Mouse (Mus musculus) cortical plate, adult 2 months (tissue): ENCODE results near the gene Dtx2. TPM values are rescaled to one million over a fixed set of nuclear protein-coding genes. Genes with fewer than 3 reads are reported as not detected.
"Not testable (repeated sequence)": the region's sequence is repeated elsewhere in the genome, so short reads cannot be mapped to it uniquely, and the experiment has no call there.

Experiments
- H3K27ac ChIP-seq: fragments of 200-500 bp; 2 replicates; pipeline ENCODE4 v1.5.1; 2012; ENCODE audit warnings: low read length, control low read depth, inconsistent platforms; ENCODE audit not compliant: insufficient read depth
- H3K4me1 ChIP-seq: fragments of 200-500 bp; 2 replicates; pipeline ENCODE4 v1.6.1; 2011; ENCODE audit warnings: low read length; ENCODE audit not compliant: control insufficient read depth, insufficient read depth
- H3K4me3 ChIP-seq: fragments of 200-500 bp; 2 replicates; pipeline ENCODE4 v1.5.1; 2011; ENCODE audit warnings: mild to moderate bottlenecking, low read length, control low read depth; ENCODE audit not compliant: insufficient read depth
- CTCF ChIP-seq: fragments of 200-500 bp; IDR thresholded peaks from 2 replicates; pipeline ENCODE4 v1.5.1; 2011; ENCODE audit warnings: mild to moderate bottlenecking, control low read depth, low read length; ENCODE audit not compliant: insufficient read depth; ENCODE audit errors: extremely low read depth
- POLR2A ChIP-seq: fragments of 200-500 bp; IDR thresholded peaks from 2 replicates; pipeline ENCODE4 v1.6.1; 2011; ENCODE audit warnings: mild to moderate bottlenecking, low read length, control low read depth; ENCODE audit not compliant: insufficient read depth; ENCODE audit errors: extremely low read depth
- polyA plus RNA-seq: library from polyadenylated mRNA; depleted of rRNA; stranded (reverse); fragments of >200 nt; gene quantifications from 2 replicates; pipeline ENCODE4 v1.2.3, GENCODE M21; 2012

The Dtx2 gene
- polyA plus RNA-seq, 1 experiment, result 9.6 TPM

DNA sequence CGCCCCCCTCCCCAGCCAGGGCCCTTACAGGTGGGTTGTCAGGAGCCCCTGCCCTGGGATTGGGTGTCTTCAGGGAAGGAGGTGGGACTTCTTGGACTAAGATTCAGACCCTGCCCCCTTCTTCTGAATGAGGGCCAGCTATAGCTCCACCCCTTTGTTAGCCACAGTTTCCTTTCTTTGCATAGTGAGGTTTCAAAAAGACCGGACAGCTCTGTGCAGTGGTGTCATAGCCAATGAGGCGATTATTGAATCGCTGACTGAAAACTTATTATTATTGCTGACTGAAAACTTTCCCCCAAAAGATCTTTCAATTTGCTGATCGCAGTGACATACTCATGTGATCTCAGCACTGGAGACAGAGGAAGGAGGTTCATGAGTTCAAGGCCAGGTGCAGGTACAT, 45.6 kb downstream of the Dtx2 start:
- H3K4me1 ChIP-seq, result no peaks in the 10 kb centered on the region
- H3K4me3 ChIP-seq, result no peak overlapping the region
- TF ChIP-seq POLR2A (no peak), CTCF (no peak)
- H3K27ac ChIP-seq, result no peak overlapping the region

GRCm38 (mm10) chr5:136041260-136041659, 46.7 kb downstream of the Dtx2 start:
- Histone ChIP-seq H3K4me3 (no peak overlapping the region), H3K4me1 (no peaks in the 10 kb centered on the region), H3K27ac (no peak overlapping the region)
- TF ChIP-seq POLR2A (no peak), CTCF (no peak)

DNA sequence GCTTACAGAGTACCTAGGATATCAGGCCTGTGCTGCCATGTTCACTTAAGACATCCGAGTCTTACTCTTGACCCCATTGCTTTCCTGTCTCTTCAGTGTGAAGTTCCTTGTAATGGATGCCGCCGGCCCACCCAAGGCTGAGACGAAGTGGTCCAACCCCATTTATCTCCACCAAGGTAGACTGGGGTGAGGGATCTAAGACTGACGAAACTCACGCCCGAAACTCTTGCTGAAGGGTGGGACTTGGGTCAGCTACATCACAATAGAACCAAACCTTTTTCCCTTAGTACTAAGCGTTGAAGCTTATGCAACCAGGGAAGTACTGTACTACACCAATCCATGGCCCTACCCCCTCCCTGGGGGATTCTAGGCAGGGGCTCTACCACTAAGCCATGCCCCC, 47.1 kb downstream of the Dtx2 start:
- Histone ChIP-seq H3K4me1 (no peaks in the 10 kb centered on the region), H3K27ac (no peak overlapping the region), H3K4me3 (no peak overlapping the region)
- TF ChIP-seq CTCF (no peak), POLR2A (no peak)

- Histone ChIP-seq H3K4me3 (no peak overlapping the region), H3K27ac (no peak overlapping the region), H3K4me1 (no peaks in the 10 kb centered on the region)
- TF ChIP-seq POLR2A (no peak), CTCF (no peak)
Observed at GRCm38 (mm10) chr5:136044865-136045264, 50.3 kb downstream of the Dtx2 start.

- H3K4me1 ChIP-seq, result no peaks in the 10 kb centered on the region
- TF ChIP-seq CTCF (0 out of 2 replicates have a peak, but pooled peaks have one; percentile 16), POLR2A (no peak)
- no peak overlapping the region for H3K27ac ChIP-seq
- H3K4me3 ChIP-seq, result no peak overlapping the region
Observed at GRCm38 (mm10) chr5:136045408-136045807, 50.8 kb downstream of the Dtx2 start.

- no peaks in the 10 kb centered on the region for H3K4me1 ChIP-seq
- H3K4me3 ChIP-seq, result no peak overlapping the region
- no peak overlapping the region for H3K27ac ChIP-seq
- TF ChIP-seq CTCF (peak; percentile 69), POLR2A (no peak)
Observed at GRCm38 (mm10) chr5:136045987-136046386, 51.4 kb downstream of the Dtx2 start.

DNA sequence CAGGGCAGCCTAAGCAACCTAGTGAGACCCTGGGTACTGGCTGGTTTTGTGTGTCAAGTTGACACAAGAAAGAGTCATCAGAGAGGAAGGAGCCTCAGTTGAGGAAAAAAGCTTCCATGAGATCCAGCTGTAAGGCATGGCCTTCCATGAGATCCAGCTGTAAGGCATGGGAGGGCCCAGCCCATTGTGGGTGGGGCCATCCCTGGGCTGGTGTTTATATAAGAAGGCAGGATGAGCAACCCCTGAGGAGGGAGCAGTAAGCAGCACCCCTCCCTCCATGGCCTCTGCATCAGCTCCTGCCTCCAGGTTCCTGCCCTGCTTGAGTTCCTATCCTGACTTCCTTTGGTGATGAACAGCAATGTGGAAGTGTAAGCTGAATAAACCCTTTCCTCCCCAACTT, 53.9 kb downstream of the Dtx2 start:
- not testable (repeated sequence) for H3K4me1 ChIP-seq, H3K27ac ChIP-seq, H3K4me3 ChIP-seq

DNA sequence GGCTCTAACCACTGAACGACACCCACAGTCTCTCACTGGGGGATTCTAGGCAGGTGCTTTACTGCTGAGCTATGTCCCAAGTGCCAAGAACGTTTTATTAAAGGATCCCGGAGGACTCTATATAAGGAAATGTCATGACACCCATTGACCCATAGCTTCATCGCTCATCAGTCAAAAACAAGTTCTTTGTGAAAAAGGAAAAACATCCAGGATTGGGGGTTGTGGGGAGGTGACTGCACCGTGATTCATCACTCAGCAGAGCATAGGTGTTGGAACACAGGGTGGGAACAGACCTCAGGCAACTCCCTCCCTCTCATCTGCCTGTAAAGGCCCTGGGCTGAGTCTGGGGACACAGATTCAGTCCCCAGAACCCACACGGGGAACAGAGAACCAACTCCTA, 55.3 kb downstream of the Dtx2 start:
- Histone ChIP-seq H3K4me1 (no peaks in the 10 kb centered on the region), H3K4me3 (no peak overlapping the region)

GRCm38 (mm10) chr5:136051231-136052085, 56.9 kb downstream of the Dtx2 start:
- no peak overlapping the region for H3K27ac ChIP-seq
- no peaks in the 10 kb centered on the region for H3K4me1 ChIP-seq
- no peak overlapping the region for H3K4me3 ChIP-seq
- no peak for TF ChIP-seq CTCF
- TF ChIP-seq POLR2A, result no peak

More for the DNA sequence above, 55.3 kb downstream of the Dtx2 start:
- no peak overlapping the region for H3K27ac ChIP-seq
- TF ChIP-seq CTCF (no peak), POLR2A (no peak)

GRCm38 (mm10) chr5:136052861-136053655, 58.5 kb downstream of the Dtx2 start:
- TF ChIP-seq POLR2A (no peak), CTCF (no peak)
- H3K4me3 ChIP-seq, result no peak overlapping the region
- H3K27ac ChIP-seq, result no peak overlapping the region
- no peaks in the 10 kb centered on the region for H3K4me1 ChIP-seq
